Mouse (Mus musculus) G1E (cell line): Measurements from ENCODE around the gene Ppil2.

Experiments
- CTCF ChIP-seq: IDR thresholded peaks from 2 replicates; pipeline ENCODE4 v1.5.1; 2012; ENCODE audit warnings: low read depth, low read length, inconsistent platforms, mixed read lengths
- GATA1 ChIP-seq: IDR thresholded peaks from 2 replicates; pipeline ENCODE4 v1.6.1; 2012; ENCODE audit warnings: borderline replicate concordance, low read length, inconsistent platforms, mixed read lengths
- GATA2 ChIP-seq: IDR thresholded peaks from 2 replicates; pipeline ENCODE4 v1.6.1; 2012; ENCODE audit warnings: low read depth, low read length, inconsistent platforms, borderline replicate concordance
- POLR2AphosphoS5 ChIP-seq: IDR thresholded peaks from 2 replicates; pipeline ENCODE4 v1.6.1; 2012; ENCODE audit warnings: low read depth, low read length, inconsistent platforms; ENCODE audit not compliant: insufficient replicate concordance
- TAL1 ChIP-seq: conservative IDR thresholded peaks from 2 replicates; pipeline ENCODE4 v1.6.1; 2012; ENCODE audit warnings: low read depth, low read length, inconsistent platforms, mixed read lengths

DNA sequence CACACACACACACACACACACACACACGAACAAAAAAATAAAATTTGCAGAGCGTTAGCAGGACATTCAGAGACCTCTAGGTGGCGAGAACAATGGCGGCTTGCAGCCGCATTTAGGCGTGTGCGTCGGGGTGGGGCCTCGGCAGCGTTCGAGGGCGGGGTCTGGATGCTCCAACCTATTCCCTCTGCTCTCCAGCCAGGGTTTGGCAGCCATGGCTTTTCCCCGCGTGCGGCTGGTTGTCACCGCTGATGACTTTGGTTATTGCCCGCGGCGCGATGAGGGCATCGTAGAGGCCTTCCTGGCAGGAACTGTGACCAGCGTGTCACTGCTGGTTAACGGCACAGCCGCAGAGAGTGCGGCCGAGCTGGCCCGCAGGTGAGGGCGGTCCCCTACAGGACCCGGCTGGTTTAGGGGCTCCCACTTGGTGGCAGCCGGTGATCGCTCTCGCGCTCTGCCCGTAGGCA lies 35.7 kb upstream of the Ppil2 start, which contains the start of gene Ccdc116:
- TF ChIP-seq CTCF = no peak
- TF ChIP-seq TAL1 = no peak
- no peak for TF ChIP-seq GATA1
- no peak for TF ChIP-seq POLR2AphosphoS5
- no peak for TF ChIP-seq GATA2
